Mouse (Mus musculus) bone marrow macrophage, adult 2 months (primary cell): ENCODE measurements at regions not wholly inside any gene's neighbourhood (a gene's known extent, or its start where the extent isn't known, plus 50 kb on each side); places are given as distances from the start of the nearest gene placed in this dataset.

ENCODE experiments used
- CTCF ChIP-seq: IDR thresholded peaks from 2 replicates; pipeline ENCODE4 v1.5.1; 2012; ENCODE audit warnings: low read depth, mild to moderate bottlenecking, low read length, moderate library complexity
- POLR2A ChIP-seq: IDR thresholded peaks from 2 replicates; pipeline ENCODE4 v1.6.1; 2012; ENCODE audit warnings: mild to moderate bottlenecking, low read depth, low read length, borderline replicate concordance

GRCm38 (mm10) chr3:120430285-120430684, 646.0 kb upstream of the Ptbp2 start:
- TF ChIP-seq CTCF (no peak), POLR2A (no peak)
